Mouse (Mus musculus) bone marrow macrophage, adult 2 months (primary cell): ENCODE results near the gene Tll2.

Source experiments
- CTCF ChIP-seq: IDR thresholded peaks from 2 replicates; pipeline ENCODE4 v1.5.1; 2012; ENCODE audit warnings: low read depth, mild to moderate bottlenecking, low read length, moderate library complexity
- POLR2A ChIP-seq: IDR thresholded peaks from 2 replicates; pipeline ENCODE4 v1.6.1; 2012; ENCODE audit warnings: mild to moderate bottlenecking, low read depth, low read length, borderline replicate concordance

- TF ChIP-seq POLR2A (no peak), CTCF (no peak)
Observed at GRCm38 (mm10) chr19:41192953-41193352, 13.7 kb downstream of the Tll2 start.
